Comparison of ENCODE assay signal across 9 mouse cellular contexts in the genomic region with DNA sequence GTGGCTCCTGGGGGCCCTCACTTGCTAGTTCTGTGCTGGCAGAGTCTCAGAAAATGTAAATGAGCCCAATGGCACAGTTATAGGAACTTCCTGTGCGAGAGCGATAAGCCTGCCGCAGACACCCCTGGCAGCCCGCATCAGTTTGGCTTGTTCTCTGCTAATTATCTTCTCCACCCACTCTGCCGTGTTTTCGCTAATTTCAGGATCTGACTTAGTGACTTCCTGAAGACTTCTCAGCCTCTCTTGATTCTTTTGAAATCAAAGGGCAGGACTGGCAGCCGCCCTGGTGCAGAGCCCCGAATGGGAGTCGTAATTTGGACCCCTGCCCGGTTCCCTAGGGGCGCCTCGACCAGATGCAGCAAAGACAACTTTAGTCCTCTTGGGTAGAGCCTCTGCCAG. TPM values are rescaled to one million over a fixed set of nuclear protein-coding genes. Genes with fewer than 3 reads are reported as not detected.
DNase-seq lines count a peak whose midpoint lies in the region; ATAC-seq and TF ChIP-seq lines count a peak whose summit lies in the region.
"Had no signal": no experiment of that assay in that cellular context is flagged by ENCODE, and none has a peak within 500 bp of the region (broad histone marks: within the 10 kb centered on the region; RNA-seq: fewer than 3 reads in every experiment).

No protein-coding gene starts in this region.

- no peak for TF ChIP-seq EP300 in heart, postnatal 0 days (IDR thresholded peaks at IDR 0.05; ENCODE audit: low read depth)

- H3K4me2 ChIP-seq in embryonic facial prominence, embryonic 12.5 days (replicated peaks) = peak overlapping the region; percentile 38
- peak overlapping the region; percentile 54 for H3K4me2 ChIP-seq in heart, postnatal 0 days (ENCODE audit: low read depth, low read length)
- H3K4me2 ChIP-seq in neural tube, embryonic 13.5 days = peak overlapping the region; percentile 42

- no peak for TF ChIP-seq CTCF in left cerebral cortex, adult 2 months (IDR thresholded peaks at IDR 0.05)
- no peak for TF ChIP-seq CTCF in heart, postnatal 0 days (IDR thresholded peaks at IDR 0.05; ENCODE audit: low read depth)

- H3K9me3 ChIP-seq in embryonic facial prominence, embryonic 12.5 days = no peaks in the 10 kb centered on the region
- H3K9me3 ChIP-seq in heart, postnatal 0 days (replicated peaks; ENCODE audit: control insufficient read depth, low read length) = no peaks in the 10 kb centered on the region
- no peaks in the 10 kb centered on the region for H3K9me3 ChIP-seq in neural tube, embryonic 13.5 days

- H3K9ac ChIP-seq in embryonic facial prominence, embryonic 12.5 days = no peak overlapping the region
- 0 out of 2 replicates have a peak overlapping the region, but pooled peaks have one; percentile 10 for H3K9ac ChIP-seq in heart, postnatal 0 days (replicated peaks; ENCODE audit: low read depth, low read length)
- no peak overlapping the region for H3K9ac ChIP-seq in neural tube, embryonic 13.5 days

- peak overlapping the region; percentile 2; the same call in 1 of the 2 replicates for H3K4me3 ChIP-seq in left cerebral cortex, adult 2 months
- H3K4me3 ChIP-seq in embryonic facial prominence, embryonic 12.5 days = no peak overlapping the region
- 0 out of 2 replicates have a peak overlapping the region, but pooled peaks have one; percentile 11 for H3K4me3 ChIP-seq in heart, postnatal 0 days (ENCODE audit: low read depth, low read length)
- no peak overlapping the region for H3K4me3 ChIP-seq in neural tube, embryonic 13.5 days

- no peak for ATAC-seq in embryonic facial prominence, embryonic 12.5 days (ENCODE audit: insufficient number of reproducible peaks, insufficient read depth, low FRiP score, low TSS enrichment)
- ATAC-seq in heart, postnatal 0 days (ENCODE audit: insufficient read depth, low read depth) = no peak
- peak; percentile 36; the same call in 1 of the 2 replicates for ATAC-seq in neural tube, embryonic 13.5 days (ENCODE audit: low read depth)
- no peak for ATAC-seq in cerebellum, adult (ENCODE audit: insufficient number of reproducible peaks, low FRiP score, low TSS enrichment)

- intact Hi-C loops in left cerebral cortex, adult 2 months (cut with DNase I) = no loop called here

- no peak overlapping the region for H3K27ac ChIP-seq in left cerebral cortex, adult 2 months
- H3K27ac ChIP-seq in embryonic facial prominence, embryonic 12.5 days = no peak overlapping the region
- no peak overlapping the region for H3K27ac ChIP-seq in heart, postnatal 0 days (ENCODE audit: low read depth)
- H3K27ac ChIP-seq in neural tube, embryonic 13.5 days (replicated peaks) = no peak overlapping the region
- H3K27ac ChIP-seq: macrophage had no signal

- 21% methylated on average over 12 of the region's 12 CpGs for WGBS in embryonic facial prominence, embryonic 12.5 days
- 26% methylated on average over 12 of the region's 12 CpGs for WGBS in heart, postnatal 0 days
- WGBS in neural tube, embryonic 13.5 days = 22% methylated on average over 12 of the region's 12 CpGs

- H3K36me3 ChIP-seq in embryonic facial prominence, embryonic 12.5 days = no peaks in the 10 kb centered on the region
- H3K36me3 ChIP-seq in heart, postnatal 0 days (replicated peaks; ENCODE audit: control insufficient read depth, insufficient read depth, low read length) = no peaks in the 10 kb centered on the region
- no peaks in the 10 kb centered on the region for H3K36me3 ChIP-seq in neural tube, embryonic 13.5 days

- 0 out of 2 replicates have a peak, but pooled peaks cover 7% of the 10 kb centered on the region for H3K4me1 ChIP-seq in embryonic facial prominence, embryonic 12.5 days
- H3K4me1 ChIP-seq in heart, postnatal 0 days (ENCODE audit: control insufficient read depth, insufficient read depth) = peaks cover 6% of the 10 kb centered on the region; the same call in 1 of the 2 replicates
- peaks cover 13% of the 10 kb centered on the region for H3K4me1 ChIP-seq in neural tube, embryonic 13.5 days (replicated peaks)

- H3K27me3 ChIP-seq in embryonic facial prominence, embryonic 12.5 days = no peaks in the 10 kb centered on the region
- H3K27me3 ChIP-seq in heart, postnatal 0 days (ENCODE audit: control insufficient read depth, insufficient read depth, low read length) = no peaks in the 10 kb centered on the region
- H3K27me3 ChIP-seq in neural tube, embryonic 13.5 days = no peaks in the 10 kb centered on the region; the same call in 1 of the 2 replicates

- DNase-seq in left cerebral cortex, adult 2 months (ENCODE audit: extremely low spot score in 1 of 2, low spot score in 2 of 2) = no peak
- DNase-seq in left cerebral cortex, adult 18-20 months (ENCODE audit: low spot score in 2 of 2) = no peak
- DNase-seq in heart, postnatal 0 days (ENCODE audit: low spot score) = no peak
- DNase-seq in frontal cortex, postnatal 25 days (ENCODE audit: low spot score in 2 of 2) = no peak
- DNase-seq in urinary bladder, postnatal 10 days (ENCODE audit: low spot score) = no peak

RNA-seq across cellular contexts. Expression of a gene that starts 19.8 kb away (rescaled TPM):
- total RNA-seq in left cerebral cortex, adult 2 months (2021) = 1 to 10 TPM; 8.5 to 9.5 TPM
- 10 to 100 TPM in 1 of 2 experiments, 1 to 10 TPM in 1; 8.3 to 11.7 TPM for total RNA-seq in left cerebral cortex, adult 18-20 months (2021)
- 2.0 and 2.1 TPM in 2 replicates for polyA plus RNA-seq in embryonic facial prominence, embryonic 12.5 days (2016; fragmentation: Nextera tagmentation; extraction: Ambion mirVana)
- 8.1 and 10.1 TPM in 2 replicates for total RNA-seq in heart, postnatal 0 days (2014; rRNA removed; ENCODE audit: low replicate concordance)
- polyA plus RNA-seq in heart, postnatal 0 days (2015; fragmentation: Nextera tagmentation; extraction: Ambion mirVana) = 1.6 and 1.7 TPM in 2 replicates
- polyA plus RNA-seq in neural tube, embryonic 13.5 days (2015; fragmentation: Nextera tagmentation; extraction: Ambion mirVana) = 1.2 and 1.3 TPM in 2 replicates
- polyA plus RNA-seq: macrophage had no signal

Comparison
In these comparisons a context has a peak if more than half of its experiments do, and no peak if none do; other contexts are left out.
1. H3K4me3 ChIP-seq: peak in left cerebral cortex, adult 2 months (single experiment) and heart, postnatal 0 days (single experiment); none in embryonic facial prominence, embryonic 12.5 days (single experiment) and neural tube, embryonic 13.5 days (single experiment).
2. Peak in every context shown above with its lines, with median percentiles within 50 percentile points of each other: H3K4me2 ChIP-seq.